In genomic region chr7:86889470-86890469, GRCm38 (mm10) we compare ENCODE assay signal across 31 mouse cellular contexts. TPM values are rescaled to one million over a fixed set of nuclear protein-coding genes. Genes with fewer than 3 reads are reported as not detected.
DNase-seq lines count a peak whose midpoint lies in the region; ATAC-seq and TF ChIP-seq lines count a peak whose summit lies in the region.
"Had no signal": no experiment of that assay in that cellular context is flagged by ENCODE, and none has a peak within 500 bp of the region (broad histone marks: within the 10 kb centered on the region; RNA-seq: fewer than 3 reads in every experiment).

No protein-coding gene starts in this region.

- no peak overlapping the region for H3K4me3 ChIP-seq in forebrain, embryonic 11.5 days (ENCODE audit: low read depth, low read length)
- H3K4me3 ChIP-seq in forebrain, postnatal 0 days (ENCODE audit: low read depth, low read length) = no peak overlapping the region
- no peak overlapping the region for H3K4me3 ChIP-seq in stomach, embryonic 15.5 days (replicated peaks)
- H3K4me3 ChIP-seq in stomach, postnatal 0 days (ENCODE audit: low read depth, low read length) = no peak overlapping the region
- H3K4me3 ChIP-seq in liver, embryonic 13.5 days (replicated peaks) = 0 out of 2 replicates have a peak overlapping the region, but pooled peaks have one; percentile 16
- H3K4me3 ChIP-seq in liver, embryonic 16.5 days (ENCODE audit: low read depth, low read length) = no peak overlapping the region
- H3K4me3 ChIP-seq: forebrain, embryonic 13.5 days; gastrocnemius, adult 2 months; heart, embryonic 12.5 days; heart, embryonic 15.5 days; hindbrain, embryonic 15.5 days had no signal

- WGBS in forebrain, embryonic 11.5 days = 89% methylated on average over 4 of the region's 4 CpGs
- WGBS in forebrain, postnatal 0 days = 88% methylated on average over 4 of the region's 4 CpGs
- 80% methylated on average over 4 of the region's 4 CpGs for WGBS in stomach, embryonic 15.5 days
- 85% methylated on average over 4 of the region's 4 CpGs for WGBS in stomach, postnatal 0 days
- 59% methylated on average over 4 of the region's 4 CpGs for WGBS in liver, embryonic 13.5 days (ENCODE audit: insufficient replicate concordance)
- WGBS in liver, embryonic 16.5 days (ENCODE audit: insufficient replicate concordance) = 50% methylated on average over 4 of the region's 4 CpGs

- 0 out of 2 replicates have a peak, but pooled peaks have one; percentile 13 for ATAC-seq in forebrain, embryonic 11.5 days (replicated peaks; ENCODE audit: low FRiP score)
- ATAC-seq in forebrain, postnatal 0 days = no peak
- ATAC-seq in stomach, embryonic 15.5 days (ENCODE audit: insufficient read depth, low FRiP score, low read depth) = peak; percentile 43; the same call in 1 of the 2 replicates
- no peak for ATAC-seq in stomach, postnatal 0 days (ENCODE audit: low FRiP score, low TSS enrichment)
- peak; percentile 94 for ATAC-seq in liver, embryonic 13.5 days (ENCODE audit: low read depth)
- ATAC-seq in liver, embryonic 16.5 days (ENCODE audit: low read depth) = peak; percentile 79
- ATAC-seq: CD4-positive, CD25-positive, alpha-beta regulatory T cell, adult 4 months; forebrain, embryonic 13.5 days; forebrain, embryonic 16.5 days had no signal

- no peak overlapping the region for H3K9ac ChIP-seq in forebrain, embryonic 11.5 days (ENCODE audit: low read length)
- no peak overlapping the region for H3K9ac ChIP-seq in forebrain, postnatal 0 days
- H3K9ac ChIP-seq in stomach, embryonic 15.5 days = no peak overlapping the region
- no peak overlapping the region for H3K9ac ChIP-seq in stomach, postnatal 0 days (ENCODE audit: low read length)
- no peak overlapping the region for H3K9ac ChIP-seq in liver, embryonic 13.5 days
- H3K9ac ChIP-seq in liver, embryonic 16.5 days (ENCODE audit: low read depth, low read length) = no peak overlapping the region
- H3K9ac ChIP-seq: forebrain, embryonic 13.5 days; heart, embryonic 12.5 days; heart, embryonic 15.5 days; hindbrain, embryonic 15.5 days had no signal

- no peak overlapping the region for H3K27ac ChIP-seq in forebrain, embryonic 11.5 days (ENCODE audit: low read depth, low read length)
- H3K27ac ChIP-seq in forebrain, postnatal 0 days (ENCODE audit: low read depth, low read length) = no peak overlapping the region
- no peak overlapping the region for H3K27ac ChIP-seq in stomach, embryonic 15.5 days
- no peak overlapping the region for H3K27ac ChIP-seq in stomach, postnatal 0 days (replicated peaks)
- H3K27ac ChIP-seq in liver, embryonic 13.5 days = peak overlapping the region; percentile 53
- H3K27ac ChIP-seq in liver, embryonic 16.5 days (ENCODE audit: low read length) = no peak overlapping the region; the same call in 1 of the 2 replicates
- H3K27ac ChIP-seq: forebrain, embryonic 13.5 days; gastrocnemius, adult 2 months; heart, embryonic 15.5 days; hindbrain, embryonic 15.5 days had no signal

- H3K27me3 ChIP-seq in forebrain, embryonic 11.5 days (ENCODE audit: control insufficient read depth, insufficient read depth, low read length) = no peaks in the 10 kb centered on the region
- H3K27me3 ChIP-seq in forebrain, postnatal 0 days (ENCODE audit: insufficient read depth, low read length) = no peaks in the 10 kb centered on the region
- no peaks in the 10 kb centered on the region for H3K27me3 ChIP-seq in stomach, embryonic 15.5 days (replicated peaks)
- H3K27me3 ChIP-seq in stomach, postnatal 0 days (ENCODE audit: control insufficient read depth, insufficient read depth, low read length) = no peaks in the 10 kb centered on the region
- H3K27me3 ChIP-seq in liver, embryonic 13.5 days = no peaks in the 10 kb centered on the region
- no peaks in the 10 kb centered on the region for H3K27me3 ChIP-seq in liver, embryonic 16.5 days (ENCODE audit: control insufficient read depth, insufficient read depth, low read depth, low read length)
- H3K27me3 ChIP-seq: forebrain, embryonic 13.5 days; heart, embryonic 12.5 days; heart, embryonic 15.5 days; hindbrain, embryonic 15.5 days had no signal

- no peak overlapping the region for H3K4me2 ChIP-seq in forebrain, embryonic 11.5 days (ENCODE audit: low read depth, low read length, severe bottlenecking)
- no peak overlapping the region for H3K4me2 ChIP-seq in forebrain, postnatal 0 days (ENCODE audit: low read depth)
- no peak overlapping the region for H3K4me2 ChIP-seq in stomach, embryonic 15.5 days
- H3K4me2 ChIP-seq in stomach, postnatal 0 days (replicated peaks; ENCODE audit: low read depth) = no peak overlapping the region
- H3K4me2 ChIP-seq in liver, embryonic 13.5 days = peak overlapping the region; percentile 17; the same call in 1 of the 2 replicates
- H3K4me2 ChIP-seq in liver, embryonic 16.5 days (ENCODE audit: low read depth, low read length) = no peak overlapping the region
- H3K4me2 ChIP-seq: forebrain, embryonic 13.5 days; heart, embryonic 12.5 days; heart, embryonic 15.5 days; hindbrain, embryonic 15.5 days had no signal

- H3K36me3 ChIP-seq in forebrain, embryonic 11.5 days (ENCODE audit: control insufficient read depth, insufficient read depth, low read length) = no peaks in the 10 kb centered on the region
- no peaks in the 10 kb centered on the region for H3K36me3 ChIP-seq in forebrain, postnatal 0 days (ENCODE audit: insufficient read depth)
- H3K36me3 ChIP-seq in stomach, embryonic 15.5 days = no peaks in the 10 kb centered on the region
- no peaks in the 10 kb centered on the region for H3K36me3 ChIP-seq in stomach, postnatal 0 days (ENCODE audit: control insufficient read depth, insufficient read depth, low read length)
- H3K36me3 ChIP-seq in liver, embryonic 13.5 days = no peaks in the 10 kb centered on the region
- H3K36me3 ChIP-seq in liver, embryonic 16.5 days (ENCODE audit: control insufficient read depth, insufficient read depth) = no peaks in the 10 kb centered on the region
- H3K36me3 ChIP-seq: heart, embryonic 12.5 days; heart, embryonic 15.5 days; hindbrain, embryonic 15.5 days had no signal

- no peak for DNase-seq in forebrain, embryonic 11.5 days (ENCODE audit: low spot score)
- no peak for DNase-seq in forebrain, postnatal 0 days
- DNase-seq in stomach, postnatal 0 days (ENCODE audit: low spot score) = no peak
- peak; percentile 27 for DNase-seq in liver, embryonic 13.5 days
- no peak for DNase-seq in B cell, adult 2 months
- no peak for DNase-seq in heart, adult 8-10 months (ENCODE audit: low spot score)
- DNase-seq: adrenal gland, adult 8-10 months; adrenal gland, postnatal 25 days; cerebellum, adult 18-20 months; cerebellum, adult 9-10 months; cerebellum, postnatal 14 days; gastrocnemius, adult 2 months; gastrocnemius, postnatal 14 days; heart, adult 11 months; heart, postnatal 10 days; heart, postnatal 36 days had no signal

- H3K9me3 ChIP-seq in forebrain, embryonic 11.5 days (ENCODE audit: control insufficient read depth, low read length) = no peaks in the 10 kb centered on the region
- no peaks in the 10 kb centered on the region for H3K9me3 ChIP-seq in forebrain, postnatal 0 days (ENCODE audit: low read length)
- no peaks in the 10 kb centered on the region for H3K9me3 ChIP-seq in stomach, embryonic 15.5 days
- no peaks in the 10 kb centered on the region for H3K9me3 ChIP-seq in stomach, postnatal 0 days (ENCODE audit: control insufficient read depth, low read length)
- H3K9me3 ChIP-seq in liver, embryonic 13.5 days (replicated peaks) = no peaks in the 10 kb centered on the region
- H3K9me3 ChIP-seq in liver, embryonic 16.5 days (replicated peaks; ENCODE audit: control insufficient read depth, low read length) = no peaks in the 10 kb centered on the region
- H3K9me3 ChIP-seq: forebrain, embryonic 13.5 days; heart, embryonic 12.5 days; heart, embryonic 15.5 days; hindbrain, embryonic 15.5 days had no signal

- TF ChIP-seq CTCF in forebrain, postnatal 0 days (IDR thresholded peaks at IDR 0.05; ENCODE audit: low read depth) = no peak
- no peak for TF ChIP-seq CTCF in stomach, postnatal 0 days (IDR thresholded peaks at IDR 0.05; ENCODE audit: low read depth)

- no peak for TF ChIP-seq EP300 in stomach, postnatal 0 days (optimal IDR thresholded peaks at IDR 0.05)

- no peaks in the 10 kb centered on the region for H3K4me1 ChIP-seq in forebrain, embryonic 11.5 days (replicated peaks; ENCODE audit: control insufficient read depth, insufficient read depth, low read length)
- no peaks in the 10 kb centered on the region for H3K4me1 ChIP-seq in forebrain, postnatal 0 days (ENCODE audit: insufficient read depth)
- H3K4me1 ChIP-seq in stomach, embryonic 15.5 days = no peaks in the 10 kb centered on the region
- H3K4me1 ChIP-seq in stomach, postnatal 0 days (replicated peaks; ENCODE audit: control insufficient read depth, insufficient read depth) = no peaks in the 10 kb centered on the region
- H3K4me1 ChIP-seq in liver, embryonic 13.5 days (replicated peaks) = no peaks in the 10 kb centered on the region
- H3K4me1 ChIP-seq in liver, embryonic 16.5 days (ENCODE audit: control insufficient read depth, low read depth, low read length) = no peaks in the 10 kb centered on the region
- H3K4me1 ChIP-seq: forebrain, embryonic 13.5 days; heart, embryonic 12.5 days; heart, embryonic 15.5 days; hindbrain, embryonic 15.5 days had no signal

RNA-seq across cellular contexts. Expression of gene Vmn2r78, which starts 25.1 kb away (rescaled TPM):
- not detected in 2 replicates for polyA plus RNA-seq in forebrain, embryonic 11.5 days (2014; fragmentation: Nextera tagmentation; extraction: Ambion mirVana)
- not detected in 2 replicates for total RNA-seq in forebrain, postnatal 0 days (2014; rRNA removed)
- polyA plus RNA-seq in forebrain, postnatal 0 days (2015; fragmentation: Nextera tagmentation; extraction: Ambion mirVana) = not detected in 2 replicates
- not detected in 2 replicates for polyA plus RNA-seq in stomach, embryonic 15.5 days (2015; fragmentation: Nextera tagmentation; extraction: Ambion mirVana)
- 0.01 TPM in 1 of 2 replicates, not detected in the other for polyA plus RNA-seq in stomach, postnatal 0 days (2015; fragmentation: Nextera tagmentation; extraction: Ambion mirVana)
- not detected in 2 replicates for polyA plus RNA-seq in liver, embryonic 13.5 days (2015; fragmentation: Nextera tagmentation; extraction: Ambion mirVana)
- not detected in 2 replicates for polyA plus RNA-seq in liver, embryonic 16.5 days (2015; fragmentation: Nextera tagmentation; extraction: Ambion mirVana)
- not detected for total RNA-seq in heart, adult 8-10 months (2022)
- total RNA-seq: adrenal gland, adult 8-10 months; adrenal gland, postnatal 25 days; gastrocnemius, adult 2 months; gastrocnemius, postnatal 14 days; gastrocnemius, postnatal 4 days; heart, postnatal 10 days; heart, postnatal 36 days; MEL had no signal
- polyA plus RNA-seq: brain, embryonic 14.5 days; CD4-positive, CD25-positive, alpha-beta regulatory T cell, adult 4 months; embryonic facial prominence, embryonic 11.5 days; forebrain, embryonic 13.5 days; forebrain, embryonic 16.5 days; frontal cortex, adult 2 months; heart, embryonic 12.5 days; heart, embryonic 15.5 days; hindbrain, embryonic 11.5 days; hindbrain, embryonic 15.5 days; intestine, embryonic 14.5 days had no signal

Comparison
In these comparisons a context has a peak if more than half of its experiments do, and no peak if none do; other contexts are left out.
1. ATAC-seq: peak in forebrain, embryonic 11.5 days (single experiment), stomach, embryonic 15.5 days (single experiment), liver, embryonic 13.5 days (single experiment) and liver, embryonic 16.5 days (single experiment); none in forebrain, postnatal 0 days (single experiment) and stomach, postnatal 0 days (single experiment).